Mouse (Mus musculus): ENCODE results near the gene Yipf3.

GRCm38 (mm10) chr17:46243624-46244023 lies 4.3 kb upstream of the Yipf3 start:
- TF ChIP-seq CTCF (IDR thresholded peaks at IDR 0.05; ENCODE audit: low read depth, low read length) (no peak), POLR2A (IDR thresholded peaks at IDR 0.05; ENCODE audit: extremely low read depth, insufficient read depth, low read length) (no peak)
